Mouse (Mus musculus) megakaryocyte, embryonic 14.5 days (primary cell): ENCODE measurements around the gene Nradd.

Experiments
- FLI1 ChIP-seq: IDR thresholded peaks from 2 replicates; pipeline ENCODE4 v1.6.1; 2012; ENCODE audit warnings: low read length, inconsistent platforms, mixed read lengths
- GATA1 ChIP-seq: IDR thresholded peaks from 3 replicates; pipeline ENCODE4 v1.6.1; 2012; ENCODE audit warnings: mixed read lengths, low read length, inconsistent platforms, borderline replicate concordance

DNA sequence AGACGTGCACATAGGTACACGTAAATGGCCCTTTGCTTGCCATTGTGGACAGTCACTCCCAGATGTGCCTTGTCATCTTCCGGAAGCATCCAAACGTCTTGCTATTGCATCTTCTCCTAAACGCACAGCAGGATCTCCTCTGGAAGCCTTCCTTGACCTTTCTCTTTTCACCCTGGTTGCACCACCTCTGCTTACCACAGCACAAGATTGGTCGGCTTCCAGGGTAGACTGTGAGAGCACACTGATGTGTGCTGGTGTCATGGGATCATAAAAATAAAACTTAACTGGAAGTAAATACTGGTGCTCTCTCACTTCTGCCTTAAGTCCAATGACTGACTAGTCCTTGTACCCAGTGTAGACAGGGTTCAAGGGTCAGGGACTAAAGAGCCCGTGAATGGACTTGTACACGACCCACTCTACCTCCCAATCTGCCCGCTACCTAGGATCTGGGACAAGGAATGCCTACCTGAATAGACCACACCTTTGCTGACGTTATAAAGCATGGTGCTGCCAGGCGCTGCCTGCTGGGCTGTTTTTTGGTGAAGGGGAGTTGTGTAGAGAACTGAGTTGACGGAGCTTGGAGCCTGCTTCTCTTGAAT, 1.5 kb downstream of the Nradd start:
- no peak for TF ChIP-seq GATA1
- TF ChIP-seq FLI1: no peak
